Mouse (Mus musculus): ENCODE measurements around the gene C1qb.

DNA sequence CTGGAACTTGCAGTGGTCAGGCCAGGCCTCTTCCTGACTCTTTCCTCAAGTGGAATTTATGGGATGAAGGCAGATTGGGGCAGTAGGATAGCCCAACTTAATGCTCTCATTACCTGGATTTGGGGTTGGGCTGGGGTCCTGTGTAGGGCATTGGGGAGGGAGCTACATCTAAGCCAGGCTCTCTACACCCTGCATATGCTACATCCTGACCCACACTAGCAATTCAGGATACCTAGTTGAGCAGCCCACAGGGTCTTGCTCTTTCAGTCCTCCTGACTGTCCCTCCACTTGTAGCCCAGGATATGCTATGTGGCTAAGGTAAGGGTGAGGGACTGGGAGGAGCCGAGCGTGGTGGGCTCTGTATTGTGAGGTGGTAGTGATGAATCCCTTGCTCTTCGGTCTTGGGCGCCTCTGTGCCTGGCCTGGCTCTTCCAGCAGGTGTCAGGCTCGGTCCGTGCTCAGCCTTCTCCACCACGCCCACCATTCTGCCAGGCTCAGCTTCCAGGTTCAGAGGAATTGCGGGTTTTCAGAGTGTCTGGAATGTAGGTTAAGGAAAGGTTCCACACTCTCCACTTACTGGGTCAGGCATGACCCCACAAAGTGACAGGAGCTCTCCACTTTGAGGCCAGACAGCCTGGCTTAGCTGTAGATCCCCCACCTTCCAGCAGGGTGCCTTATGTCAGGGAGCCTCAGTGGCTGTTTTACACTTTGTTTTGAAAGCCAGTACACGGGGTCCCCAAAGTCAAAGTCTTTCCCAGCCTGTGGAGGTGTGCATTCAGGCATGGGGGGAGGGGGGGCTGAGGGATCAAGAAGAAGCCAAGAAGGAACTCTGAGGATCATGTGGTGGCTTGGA is 7.9 kb upstream of the C1qb start:
- TF ChIP-seq POLR2A (IDR thresholded peaks at IDR 0.05; ENCODE audit: insufficient read depth, low read depth, low read length) (no peak), CTCF (IDR thresholded peaks at IDR 0.05; ENCODE audit: insufficient read depth, low read depth, low read length) (peak; percentile 85)

Data from olfactory bulb, adult 2 months (tissue).